Mouse (Mus musculus) forebrain, embryonic 15.5 days (tissue): ENCODE data around the gene Zfp954. TPM values are rescaled to one million over a fixed set of nuclear protein-coding genes. Genes with fewer than 3 reads are reported as not detected.
"Not testable (repeated sequence)": the region's sequence is repeated elsewhere in the genome, so short reads cannot be mapped to it uniquely, and the experiment has no call there.

Source experiments
- ATAC-seq: fragments of 200-750 bp; cut with Nextera tagmentation; replicated peaks from 2 replicates; pipeline ENCODE4 v1.8.0; 2017; ENCODE audit warnings: mild to moderate bottlenecking, moderate TSS enrichment, moderate library complexity
- H3K27ac ChIP-seq: fragments of 300-500 bp; sonication (generic); replicated peaks from 2 replicates; pipeline ENCODE4 v1.5.1; 2015; ENCODE audit warnings: mild to moderate bottlenecking, inconsistent platforms
- H3K27me3 ChIP-seq: fragments of 300-500 bp; sonication (generic); 2 replicates; pipeline ENCODE4 v1.6.1; 2015; ENCODE audit warnings: inconsistent platforms
- H3K36me3 ChIP-seq: fragments of 300-500 bp; sonication (generic); 2 replicates; pipeline ENCODE4 v1.6.1; 2015; ENCODE audit warnings: mild to moderate bottlenecking, inconsistent platforms
- H3K4me1 ChIP-seq: fragments of 300-500 bp; sonication (generic); 2 replicates; pipeline ENCODE4 v1.6.1; 2015; ENCODE audit warnings: inconsistent platforms
- H3K4me2 ChIP-seq: fragments of 300-500 bp; sonication (generic); replicated peaks from 2 replicates; pipeline ENCODE4 v1.6.1; 2015; ENCODE audit warnings: mild to moderate bottlenecking, inconsistent platforms
- H3K4me3 ChIP-seq: fragments of 300-500 bp; sonication (generic); 2 replicates; pipeline ENCODE4 v1.5.1; 2015; ENCODE audit warnings: mild to moderate bottlenecking, inconsistent platforms
- H3K9ac ChIP-seq: fragments of 300-500 bp; sonication (generic); replicated peaks from 2 replicates; pipeline ENCODE4 v1.6.1; 2015; ENCODE audit warnings: mild to moderate bottlenecking, inconsistent platforms
- H3K9me3 ChIP-seq: fragments of 300-500 bp; sonication (generic); 2 replicates; pipeline ENCODE4 v1.6.1; 2016; ENCODE audit warnings: inconsistent platforms
- WGBS: fragments of 180-500 bp; shearing (Covaris S2); methylation state at CpG from one replicate; pipeline ENCODE4 v1.1.7; 2015; ENCODE audit warnings: mixed read lengths; 5-methylcytosine and 5-hydroxymethylcytosine counted together
- polyA plus RNA-seq: library from polyadenylated mRNA; unstranded; fragments of >200 nt; fragmentation: Nextera tagmentation; extraction: Ambion mirVana; gene quantifications from 2 replicates; pipeline ENCODE4 v1.2.1, GENCODE M21; 2015

The Zfp954 gene
- 25.1 and 26.5 TPM in 2 replicates for polyA plus RNA-seq

- Histone ChIP-seq H3K4me2 (peak within 1 kb of the TSS; percentile 67), H3K9me3 (no peaks in the 10 kb centered on the region), H3K36me3 (peaks cover 25% of the 10 kb centered on the region), H3K27ac (peak within 1 kb of the TSS; percentile 57), H3K4me1 (peaks cover 15% of the 10 kb centered on the region), H3K27me3 (no peaks in the 10 kb centered on the region), H3K9ac (peak within 1 kb of the TSS; percentile 60), H3K4me3 (peak within 1 kb of the TSS; percentile 53)
- peak; percentile 94 for ATAC-seq
- WGBS, result under 1% methylated on average over 30 of the region's 30 CpGs
Measured at GRCm38 (mm10) chr7:7120921-7121601, at the start of gene Zfp954. Zfp954 (minus strand) TSS chr7:7121488.

GRCm38 (mm10) chr7:7145991-7146608 lies 24.8 kb upstream of the Zfp954 start:
- Histone ChIP-seq H3K9ac (no peak overlapping the region), H3K4me2 (no peak overlapping the region), H3K27me3 (no peaks in the 10 kb centered on the region), H3K27ac (no peak overlapping the region), H3K4me1 (no peaks in the 10 kb centered on the region), H3K9me3 (peaks cover 5% of the 10 kb centered on the region; the same call in 1 of the 2 replicates), H3K36me3 (no peaks in the 10 kb centered on the region), H3K4me3 (no peak overlapping the region)
- ATAC-seq, result no peak
- WGBS, result 91% methylated on average over 15 of the region's 15 CpGs

GRCm38 (mm10) chr7:7144215-7144614 lies 22.9 kb upstream of the Zfp954 start:
- ATAC-seq, result no peak
- Histone ChIP-seq H3K9ac (no peak overlapping the region), H3K4me3 (no peak overlapping the region), H3K4me2 (no peak overlapping the region), H3K9me3 (peaks cover 5% of the 10 kb centered on the region; the same call in 1 of the 2 replicates), H3K27me3 (no peaks in the 10 kb centered on the region), H3K36me3 (no peaks in the 10 kb centered on the region), H3K4me1 (no peaks in the 10 kb centered on the region), H3K27ac (no peak overlapping the region)
- WGBS, result 91% methylated on average over 1 of the region's 1 CpGs

GRCm38 (mm10) chr7:7136379-7136866 lies 15.1 kb upstream of the Zfp954 start, which contains the start of gene Zfp773:
Zfp773 (minus strand) TSS chr7:7136755.
- H3K4me2 ChIP-seq, result peak within 1 kb of the TSS; percentile 58
- WGBS, result 4% methylated on average over 16 of the region's 16 CpGs
- H3K4me3 ChIP-seq, result peak within 1 kb of the TSS; percentile 55
- no peaks in the 10 kb centered on the region for H3K27me3 ChIP-seq
- peak within 1 kb of the TSS; percentile 70 for H3K9ac ChIP-seq
- peaks cover 14% of the 10 kb centered on the region for H3K4me1 ChIP-seq
- ATAC-seq, result peak; percentile 96
- peak within 1 kb of the TSS; percentile 81 for H3K27ac ChIP-seq
- no peaks in the 10 kb centered on the region for H3K9me3 ChIP-seq
- peaks cover 18% of the 10 kb centered on the region for H3K36me3 ChIP-seq

- 67% methylated on average over 8 of the region's 8 CpGs for WGBS
- Histone ChIP-seq H3K4me2 (no peak overlapping the region), H3K4me1 (peaks cover 14% of the 10 kb centered on the region), H3K36me3 (peaks cover 25% of the 10 kb centered on the region), H3K27ac (no peak overlapping the region), H3K4me3 (no peak overlapping the region), H3K9ac (no peak overlapping the region), H3K9me3 (no peaks in the 10 kb centered on the region), H3K27me3 (no peaks in the 10 kb centered on the region)
- ATAC-seq, result no peak
Measured at GRCm38 (mm10) chr7:7132751-7133150, 11.5 kb upstream of the Zfp954 start.

GRCm38 (mm10) chr7:7130491-7131124 lies 9.3 kb upstream of the Zfp954 start:
- H3K36me3 ChIP-seq, result peaks cover 25% of the 10 kb centered on the region
- WGBS, result 96% methylated on average over 15 of the region's 15 CpGs
- not testable (repeated sequence) for H3K27me3 ChIP-seq, H3K9me3 ChIP-seq, H3K4me3 ChIP-seq, H3K4me2 ChIP-seq, H3K9ac ChIP-seq, H3K27ac ChIP-seq, ATAC-seq
- H3K4me1 ChIP-seq, result peaks cover 10% of the 10 kb centered on the region

- ATAC-seq, result no peak
- Histone ChIP-seq H3K4me2 (peak overlapping the region; percentile 67), H3K27me3 (no peaks in the 10 kb centered on the region), H3K4me1 (peaks cover 15% of the 10 kb centered on the region), H3K36me3 (peaks cover 20% of the 10 kb centered on the region), H3K4me3 (peak overlapping the region; percentile 53), H3K9ac (peak overlapping the region; percentile 60; the same call in 1 of the 2 replicates), H3K27ac (no peak overlapping the region), H3K9me3 (no peaks in the 10 kb centered on the region)
- WGBS, result 52% methylated on average over 6 of the region's 6 CpGs
Measured at GRCm38 (mm10) chr7:7121602-7121980, 303 bp upstream of the Zfp954 start.

GRCm38 (mm10) chr7:7118441-7118840 lies 2.8 kb downstream of the Zfp954 start:
- no peaks in the 10 kb centered on the region for H3K27me3 ChIP-seq
- H3K9me3 ChIP-seq, result no peaks in the 10 kb centered on the region
- no peak for ATAC-seq
- peaks cover 50% of the 10 kb centered on the region for H3K36me3 ChIP-seq
- no peak overlapping the region for H3K9ac ChIP-seq
- H3K27ac ChIP-seq, result no peak overlapping the region
- peaks cover 15% of the 10 kb centered on the region for H3K4me1 ChIP-seq
- no peak overlapping the region for H3K4me3 ChIP-seq
- 91% methylated on average over 2 of the region's 2 CpGs for WGBS
- H3K4me2 ChIP-seq, result no peak overlapping the region

GRCm38 (mm10) chr7:7108501-7108900 lies 12.8 kb downstream of the Zfp954 start:
- no peak overlapping the region for H3K27ac ChIP-seq
- H3K4me2 ChIP-seq, result no peak overlapping the region
- peaks cover 5% of the 10 kb centered on the region; the same call in 1 of the 2 replicates for H3K36me3 ChIP-seq
- no peak overlapping the region for H3K4me3 ChIP-seq
- no peaks in the 10 kb centered on the region for H3K27me3 ChIP-seq
- H3K9me3 ChIP-seq, result no peaks in the 10 kb centered on the region
- WGBS, result 88% methylated on average over 7 of the region's 7 CpGs
- no peak overlapping the region for H3K9ac ChIP-seq
- H3K4me1 ChIP-seq, result no peaks in the 10 kb centered on the region
- ATAC-seq, result no peak

Other genes with a start within 250 kb of the Zfp954 start
- not detected in 2 replicates for gene Aurkc, start 126.2 kb downstream of the Zfp954 start, polyA plus RNA-seq
- 17.4 and 17.5 TPM in 2 replicates for gene Zfp773, start 15.3 kb upstream of the Zfp954 start, polyA plus RNA-seq
- 3.6 and 4.1 TPM in 2 replicates for gene Zfp418, start 49.8 kb upstream of the Zfp954 start, polyA plus RNA-seq
- 8.9 and 9.1 TPM in 2 replicates for gene Zfp772, start 88.5 kb upstream of the Zfp954 start, polyA plus RNA-seq
- gene Vmn2r29, start 125.8 kb upstream of the Zfp954 start, polyA plus RNA-seq, result 0.61 and 1.5 TPM in 2 replicates
- 7.0 and 8.3 TPM in 2 replicates for gene Gm45844, start 156.8 kb upstream of the Zfp954 start, polyA plus RNA-seq
- 173 and 183 TPM in 2 replicates for gene Clcn4, start 179.4 kb upstream of the Zfp954 start, polyA plus RNA-seq
- not detected in 2 replicates for gene Vmn2r30, start 216.1 kb upstream of the Zfp954 start, polyA plus RNA-seq